Mouse (Mus musculus): ENCODE measurements around the gene Slc48a1. TPM values are rescaled to one million over a fixed set of nuclear protein-coding genes. Genes with fewer than 3 reads are reported as not detected.
A peak's percentile ranks its signal among the peaks of the same experiment; 100 is the strongest.

The Slc48a1 gene
- polyA plus RNA-seq, 1 experiment, result 117 TPM

GRCm38 (mm10) chr15:97821321-97821982, 43.1 kb downstream of the Slc48a1 start:
- Histone ChIP-seq H3K27ac (ENCODE audit: insufficient read depth, low read length) (peak overlapping the region; percentile 95), H3K27me3 (ENCODE audit: control insufficient read depth, insufficient read depth, low read length) (no peaks in the 10 kb centered on the region), H3K4me3 (ENCODE audit: extremely low read depth, insufficient read depth, insufficient read length) (peak overlapping the region; percentile 38), H3K36me3 (ENCODE audit: control insufficient read depth, insufficient read depth, low read length) (0 out of 2 replicates have a peak, but pooled peaks cover 2% of the 10 kb centered on the region), H3K4me1 (ENCODE audit: control insufficient read depth, insufficient read depth, insufficient read length) (peaks cover 68% of the 10 kb centered on the region)
- no peak for TF ChIP-seq POLR2A (IDR thresholded peaks at IDR 0.05; ENCODE audit: low read depth, low read length)
- TF ChIP-seq CTCF (IDR thresholded peaks at IDR 0.05; ENCODE audit: extremely low read depth, insufficient read depth, insufficient read length, insufficient replicate concordance), result no peak
- WGBS, result 13% methylated on average over 10 of the region's 10 CpGs
- DNase-seq (ENCODE audit: low read depth in 1 of 2, low spot score in 2 of 2), result peak in 1 of 2 experiments; percentile 36

- H3K36me3 ChIP-seq (ENCODE audit: control insufficient read depth, insufficient read depth, low read length), result 0 out of 2 replicates have a peak, but pooled peaks cover 2% of the 10 kb centered on the region
- H3K27me3 ChIP-seq (ENCODE audit: control insufficient read depth, insufficient read depth, low read length), result no peaks in the 10 kb centered on the region
- no peak overlapping the region; the same call in 1 of the 2 replicates for H3K4me3 ChIP-seq (ENCODE audit: extremely low read depth, insufficient read depth, insufficient read length)
- peaks cover 70% of the 10 kb centered on the region for H3K4me1 ChIP-seq (ENCODE audit: control insufficient read depth, insufficient read depth, insufficient read length)
- peak overlapping the region; percentile 95 for H3K27ac ChIP-seq (ENCODE audit: insufficient read depth, low read length)
- 13% methylated on average over 6 of the region's 6 CpGs for WGBS
- TF ChIP-seq CTCF (IDR thresholded peaks at IDR 0.05; ENCODE audit: extremely low read depth, insufficient read depth, insufficient read length, insufficient replicate concordance) (no peak), POLR2A (IDR thresholded peaks at IDR 0.05; ENCODE audit: low read depth, low read length) (peak; percentile 13; the same call in 1 of the 2 replicates)
- peak in 1 of 2 experiments; percentile 76 for DNase-seq (ENCODE audit: low read depth in 1 of 2, low spot score in 2 of 2)
Observed at GRCm38 (mm10) chr15:97821983-97822363, 43.7 kb downstream of the Slc48a1 start.

GRCm38 (mm10) chr15:97822545-97823228, 44.4 kb downstream of the Slc48a1 start:
- TF ChIP-seq CTCF (IDR thresholded peaks at IDR 0.05; ENCODE audit: extremely low read depth, insufficient read depth, insufficient read length, insufficient replicate concordance), result no peak
- Histone ChIP-seq H3K4me1 (ENCODE audit: control insufficient read depth, insufficient read depth, insufficient read length) (peaks cover 68% of the 10 kb centered on the region), H3K27me3 (ENCODE audit: control insufficient read depth, insufficient read depth, low read length) (no peaks in the 10 kb centered on the region), H3K4me3 (ENCODE audit: extremely low read depth, insufficient read depth, insufficient read length) (no peak overlapping the region), H3K36me3 (ENCODE audit: control insufficient read depth, insufficient read depth, low read length) (0 out of 2 replicates have a peak, but pooled peaks cover 2% of the 10 kb centered on the region), H3K27ac (ENCODE audit: insufficient read depth, low read length) (peak overlapping the region; percentile 95)
- 20% methylated on average over 12 of the region's 12 CpGs for WGBS
- DNase-seq (ENCODE audit: low read depth in 1 of 2, low spot score in 2 of 2), result no peak

GRCm38 (mm10) chr15:97823479-97823878, 45.2 kb downstream of the Slc48a1 start:
- H3K4me1 ChIP-seq (ENCODE audit: control insufficient read depth, insufficient read depth, insufficient read length), result peaks cover 71% of the 10 kb centered on the region
- DNase-seq (ENCODE audit: low read depth in 1 of 2, low spot score in 2 of 2), result no peak
- H3K36me3 ChIP-seq (ENCODE audit: control insufficient read depth, insufficient read depth, low read length), result 0 out of 2 replicates have a peak, but pooled peaks cover 2% of the 10 kb centered on the region
- H3K27ac ChIP-seq (ENCODE audit: insufficient read depth, low read length), result peak overlapping the region; percentile 31
- no peak overlapping the region for H3K4me3 ChIP-seq (ENCODE audit: extremely low read depth, insufficient read depth, insufficient read length)
- 71% methylated on average over 12 of the region's 12 CpGs for WGBS
- H3K27me3 ChIP-seq (ENCODE audit: control insufficient read depth, insufficient read depth, low read length), result no peaks in the 10 kb centered on the region
- TF ChIP-seq POLR2A (IDR thresholded peaks at IDR 0.05; ENCODE audit: low read depth, low read length) (no peak), CTCF (IDR thresholded peaks at IDR 0.05; ENCODE audit: extremely low read depth, insufficient read depth, insufficient read length, insufficient replicate concordance) (no peak)

GRCm38 (mm10) chr15:97824042-97824441, 45.7 kb downstream of the Slc48a1 start:
- Histone ChIP-seq H3K36me3 (ENCODE audit: control insufficient read depth, insufficient read depth, low read length) (0 out of 2 replicates have a peak, but pooled peaks cover 2% of the 10 kb centered on the region), H3K4me1 (ENCODE audit: control insufficient read depth, insufficient read depth, insufficient read length) (peaks cover 76% of the 10 kb centered on the region), H3K4me3 (ENCODE audit: extremely low read depth, insufficient read depth, insufficient read length) (no peak overlapping the region), H3K27ac (ENCODE audit: insufficient read depth, low read length) (peak overlapping the region; percentile 31), H3K27me3 (ENCODE audit: control insufficient read depth, insufficient read depth, low read length) (no peaks in the 10 kb centered on the region)
- no peak for DNase-seq (ENCODE audit: low read depth in 1 of 2, low spot score in 2 of 2)
- no peak for TF ChIP-seq CTCF (IDR thresholded peaks at IDR 0.05; ENCODE audit: extremely low read depth, insufficient read depth, insufficient read length, insufficient replicate concordance)
- TF ChIP-seq POLR2A (IDR thresholded peaks at IDR 0.05; ENCODE audit: low read depth, low read length), result no peak
- 48% methylated on average over 6 of the region's 6 CpGs for WGBS

- peak; percentile 91 to 95 for DNase-seq (ENCODE audit: low read depth in 1 of 2, low spot score in 2 of 2)
- TF ChIP-seq POLR2A (IDR thresholded peaks at IDR 0.05; ENCODE audit: low read depth, low read length) (no peak), CTCF (IDR thresholded peaks at IDR 0.05; ENCODE audit: extremely low read depth, insufficient read depth, insufficient read length, insufficient replicate concordance) (peak; percentile 81)
- Histone ChIP-seq H3K4me3 (ENCODE audit: extremely low read depth, insufficient read depth, insufficient read length) (peak overlapping the region; percentile 40), H3K4me1 (ENCODE audit: control insufficient read depth, insufficient read depth, insufficient read length) (peaks cover 80% of the 10 kb centered on the region), H3K27ac (ENCODE audit: insufficient read depth, low read length) (peak overlapping the region; percentile 87), H3K27me3 (ENCODE audit: control insufficient read depth, insufficient read depth, low read length) (no peaks in the 10 kb centered on the region), H3K36me3 (ENCODE audit: control insufficient read depth, insufficient read depth, low read length) (0 out of 2 replicates have a peak, but pooled peaks cover 2% of the 10 kb centered on the region)
- WGBS, result 5% methylated on average over 29 of the region's 29 CpGs
Observed at GRCm38 (mm10) chr15:97825071-97825940, 47.0 kb downstream of the Slc48a1 start.
